Mouse (Mus musculus): ENCODE results near the gene A4gnt.

- TF ChIP-seq HCFC1 (IDR thresholded peaks at IDR 0.05; ENCODE audit: borderline replicate concordance, insufficient read depth, low read length) (no peak), MAFK (IDR thresholded peaks at IDR 0.05; ENCODE audit: insufficient read depth, low read depth, low read length) (no peak), ZNF384 (IDR thresholded peaks at IDR 0.05; ENCODE audit: low read depth, low read length) (no peak), ZC3H11A (IDR thresholded peaks at IDR 0.05; ENCODE audit: borderline replicate concordance, low read depth, low read length) (no peak)
Observed at GRCm38 (mm10) chr9:99630071-99630470, 17.8 kb downstream of the A4gnt start.
